Mouse (Mus musculus) forebrain, embryonic 10.5 days (tissue): ENCODE data around the gene Sfmbt1. TPM values are rescaled to one million over a fixed set of nuclear protein-coding genes. Genes with fewer than 3 reads are reported as not detected.

ENCODE experiments used
- DNase-seq: peaks from one replicate; pipeline ENCODE4 v3.0.0-alpha.2; 2017; ENCODE audit warnings: low spot score; ENCODE audit errors: extremely low spot score
- H3K27ac ChIP-seq: fragments of 300-500 bp; sonication (generic); 2 replicates; pipeline ENCODE4 v1.5.1; 2016; ENCODE audit warnings: mild to moderate bottlenecking
- H3K27me3 ChIP-seq: fragments of 300-500 bp; sonication (generic); 2 replicates; pipeline ENCODE4 v1.6.1; 2016; ENCODE audit warnings: mild to moderate bottlenecking; ENCODE audit not compliant: poor library complexity, severe bottlenecking
- H3K36me3 ChIP-seq: fragments of 300-500 bp; sonication (generic); replicated peaks from 2 replicates; pipeline ENCODE4 v1.6.1; 2016; ENCODE audit warnings: mild to moderate bottlenecking, moderate library complexity
- H3K4me1 ChIP-seq: fragments of 300-500 bp; sonication (generic); 2 replicates; pipeline ENCODE4 v1.6.1; 2016
- H3K4me3 ChIP-seq: fragments of 300-500 bp; sonication (generic); 2 replicates; pipeline ENCODE4 v1.5.1; 2016; ENCODE audit warnings: mild to moderate bottlenecking, moderate library complexity
- H3K9me3 ChIP-seq: fragments of 300-500 bp; sonication (generic); 2 replicates; pipeline ENCODE4 v1.6.1; 2016; ENCODE audit warnings: mild to moderate bottlenecking, moderate library complexity
- WGBS: fragments of 180-500 bp; shearing (Covaris S2); methylation state at CpG from one replicate; pipeline ENCODE4 v1.1.7; 2016; 5-methylcytosine and 5-hydroxymethylcytosine counted together
- polyA plus RNA-seq: library from polyadenylated mRNA; unstranded; fragments of >200 nt; fragmentation: Nextera tagmentation; extraction: Ambion mirVana; gene quantifications from 2 replicates; pipeline ENCODE4 v1.2.1, GENCODE M21; 2016

Sfmbt1 gene
- polyA plus RNA-seq, 1 experiment from 2014 or later = 22.6 TPM

DNA sequence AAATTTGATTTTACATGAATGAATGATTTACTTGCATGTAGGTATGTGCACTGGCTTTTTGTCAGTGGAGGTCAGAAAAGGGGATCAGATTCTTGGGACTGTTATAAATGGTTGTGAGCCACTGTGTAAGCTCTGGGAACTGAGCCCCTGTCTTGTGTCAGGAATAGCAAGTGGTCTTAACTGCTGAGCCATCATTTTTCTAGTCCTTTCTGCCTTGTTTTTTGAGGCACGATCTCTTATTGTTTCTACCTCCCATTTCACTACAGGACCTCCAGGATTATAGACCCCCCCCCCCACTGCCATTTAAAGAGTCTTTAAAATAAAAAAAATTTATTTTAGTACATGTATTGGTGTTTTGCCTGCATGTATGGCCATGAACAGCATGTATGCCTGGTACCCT lies 7.2 kb downstream of the Sfmbt1 start:
- Histone ChIP-seq H3K36me3 (no peaks in the 10 kb centered on the region; the same call in 1 of the 2 replicates), H3K4me1 (peaks cover 15% of the 10 kb centered on the region), H3K27me3 (no peaks in the 10 kb centered on the region), H3K4me3 (no peak overlapping the region), H3K27ac (no peak overlapping the region), H3K9me3 (no peaks in the 10 kb centered on the region)
- 93% methylated on average over 1 of the region's 1 CpGs for WGBS
- no peak for DNase-seq

- Histone ChIP-seq H3K4me1 (peaks cover 9% of the 10 kb centered on the region), H3K27ac (no peak overlapping the region), H3K36me3 (no peaks in the 10 kb centered on the region; the same call in 1 of the 2 replicates), H3K9me3 (no peaks in the 10 kb centered on the region), H3K27me3 (no peaks in the 10 kb centered on the region), H3K4me3 (no peak overlapping the region)
- DNase-seq = no peak
- 88% methylated on average over 5 of the region's 5 CpGs for WGBS
Observed at GRCm38 (mm10) chr14:30722406-30722805, 7.8 kb downstream of the Sfmbt1 start.

GRCm38 (mm10) chr14:30731896-30732295 lies 17.2 kb downstream of the Sfmbt1 start:
- no peaks in the 10 kb centered on the region for H3K4me1 ChIP-seq
- H3K27me3 ChIP-seq = no peaks in the 10 kb centered on the region
- WGBS = 92% methylated on average over 3 of the region's 3 CpGs
- peaks cover 12% of the 10 kb centered on the region for H3K36me3 ChIP-seq
- no peak for DNase-seq
- no peak overlapping the region for H3K27ac ChIP-seq
- no peak overlapping the region for H3K4me3 ChIP-seq
- no peaks in the 10 kb centered on the region for H3K9me3 ChIP-seq

DNA sequence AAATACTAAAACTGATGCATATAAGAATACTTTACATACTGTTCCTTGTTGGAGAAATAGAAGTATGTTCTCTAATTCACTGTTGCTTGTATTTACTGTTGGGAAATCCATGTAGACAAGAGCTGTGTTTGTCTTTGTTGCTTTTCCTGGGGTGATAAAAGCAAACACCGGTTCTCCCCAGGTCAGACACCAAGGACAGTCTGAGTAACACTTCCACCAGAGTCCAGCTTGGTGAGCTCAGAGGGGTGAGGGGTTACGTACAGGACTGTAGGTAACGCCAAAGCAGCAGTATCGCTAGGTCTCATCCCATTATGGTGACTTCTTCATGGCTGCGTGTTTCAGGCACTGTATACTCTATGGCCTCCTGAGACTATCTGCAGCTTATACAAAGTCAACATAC lies 20.0 kb downstream of the Sfmbt1 start:
- no peaks in the 10 kb centered on the region for H3K27me3 ChIP-seq
- WGBS = 95% methylated on average over 5 of the region's 5 CpGs
- H3K4me1 ChIP-seq = no peaks in the 10 kb centered on the region
- no peak for DNase-seq
- H3K9me3 ChIP-seq = no peaks in the 10 kb centered on the region
- H3K27ac ChIP-seq = no peak overlapping the region
- no peak overlapping the region for H3K4me3 ChIP-seq
- H3K36me3 ChIP-seq = peaks cover 12% of the 10 kb centered on the region

- H3K4me1 ChIP-seq = no peaks in the 10 kb centered on the region
- WGBS = 89% methylated on average over 3 of the region's 3 CpGs
Observed at GRCm38 (mm10) chr14:30735810-30736209, 21.2 kb downstream of the Sfmbt1 start.

DNA sequence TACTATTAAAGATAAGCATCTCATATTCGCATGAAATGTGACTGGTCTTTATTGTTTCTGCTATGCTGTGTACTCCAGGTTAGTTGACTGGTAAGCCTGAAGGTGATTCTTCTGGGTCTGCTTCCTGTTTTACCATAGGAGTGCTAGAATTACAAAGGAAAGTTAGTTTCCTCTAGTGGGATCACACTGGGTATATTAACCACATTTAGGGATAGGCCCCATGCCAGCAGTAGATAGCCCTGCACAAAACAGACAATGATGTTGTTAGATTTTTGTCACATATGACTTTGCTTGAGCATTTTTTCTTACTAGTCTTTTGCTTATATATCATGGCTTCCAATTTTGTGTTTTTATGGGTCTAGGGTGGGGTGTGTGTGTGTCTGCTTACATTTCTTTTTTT lies 21.8 kb downstream of the Sfmbt1 start:
- no peak overlapping the region for H3K27ac ChIP-seq
- DNase-seq = no peak
- 94% methylated on average over 1 of the region's 1 CpGs for WGBS

More at GRCm38 (mm10) chr14:30735810-30736209, 21.2 kb downstream of the Sfmbt1 start:
- Histone ChIP-seq H3K27ac (no peak overlapping the region), H3K4me3 (no peak overlapping the region), H3K36me3 (peaks cover 15% of the 10 kb centered on the region), H3K9me3 (no peaks in the 10 kb centered on the region), H3K27me3 (no peaks in the 10 kb centered on the region)
- DNase-seq = no peak

GRCm38 (mm10) chr14:30743891-30744290 lies 29.2 kb downstream of the Sfmbt1 start:
- H3K9me3 ChIP-seq = no peaks in the 10 kb centered on the region; the same call in 1 of the 2 replicates
- H3K4me3 ChIP-seq = no peak overlapping the region
- 93% methylated on average over 3 of the region's 3 CpGs for WGBS
- H3K4me1 ChIP-seq = no peaks in the 10 kb centered on the region
- no peak overlapping the region for H3K27ac ChIP-seq
- no peaks in the 10 kb centered on the region for H3K27me3 ChIP-seq
- no peak for DNase-seq
- H3K36me3 ChIP-seq = peaks cover 19% of the 10 kb centered on the region

More for the DNA sequence above, 21.8 kb downstream of the Sfmbt1 start:
- H3K27me3 ChIP-seq = no peaks in the 10 kb centered on the region
- no peaks in the 10 kb centered on the region for H3K4me1 ChIP-seq
- no peak overlapping the region for H3K4me3 ChIP-seq
- no peaks in the 10 kb centered on the region for H3K9me3 ChIP-seq
- H3K36me3 ChIP-seq = peaks cover 15% of the 10 kb centered on the region

GRCm38 (mm10) chr14:30746160-30746559 lies 31.5 kb downstream of the Sfmbt1 start:
- no peak for DNase-seq
- no peaks in the 10 kb centered on the region for H3K4me1 ChIP-seq
- WGBS = 87% methylated on average over 1 of the region's 1 CpGs
- peaks cover 16% of the 10 kb centered on the region for H3K36me3 ChIP-seq
- H3K4me3 ChIP-seq = no peak overlapping the region
- no peaks in the 10 kb centered on the region for H3K27me3 ChIP-seq
- H3K9me3 ChIP-seq = no peaks in the 10 kb centered on the region; the same call in 1 of the 2 replicates
- H3K27ac ChIP-seq = no peak overlapping the region

GRCm38 (mm10) chr14:30757239-30757638 lies 42.6 kb downstream of the Sfmbt1 start:
- no peak overlapping the region for H3K4me3 ChIP-seq
- H3K27me3 ChIP-seq = no peaks in the 10 kb centered on the region
- H3K9me3 ChIP-seq = no peaks in the 10 kb centered on the region
- H3K36me3 ChIP-seq = 0 out of 2 replicates have a peak, but pooled peaks cover 2% of the 10 kb centered on the region
- no peak for DNase-seq
- no peak overlapping the region for H3K27ac ChIP-seq
- WGBS = 91% methylated on average over 3 of the region's 3 CpGs
- H3K4me1 ChIP-seq = no peaks in the 10 kb centered on the region

DNA sequence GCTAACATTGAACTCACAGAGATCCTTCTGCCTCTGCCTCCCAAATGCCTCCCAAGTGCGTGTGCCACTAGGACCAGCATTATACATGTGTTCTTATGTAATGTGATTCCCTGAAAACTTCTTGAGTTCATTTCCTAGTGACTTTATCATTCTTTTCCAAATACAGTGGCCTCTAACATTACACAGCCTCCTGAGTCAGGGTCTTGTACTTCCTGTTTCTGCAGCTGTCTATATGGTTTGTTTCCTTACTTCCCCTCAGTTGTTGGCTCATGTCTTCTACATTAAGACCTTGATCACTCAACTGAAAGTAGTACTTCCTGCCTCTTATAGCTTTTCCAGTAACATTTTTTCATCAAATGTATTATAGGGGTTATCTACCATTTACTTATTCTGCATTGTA lies 46.6 kb downstream of the Sfmbt1 start:
- WGBS = 93% methylated on average over 1 of the region's 1 CpGs

GRCm38 (mm10) chr14:30762131-30762903 lies 47.7 kb downstream of the Sfmbt1 start:
- H3K4me1 ChIP-seq = no peaks in the 10 kb centered on the region
- 88% methylated on average over 7 of the region's 7 CpGs for WGBS
- no peak overlapping the region for H3K27ac ChIP-seq
- peaks cover 12% of the 10 kb centered on the region for H3K36me3 ChIP-seq
- no peaks in the 10 kb centered on the region for H3K9me3 ChIP-seq
- DNase-seq = no peak
- H3K27me3 ChIP-seq = no peaks in the 10 kb centered on the region
- H3K4me3 ChIP-seq = no peak overlapping the region

More for the DNA sequence above, 46.6 kb downstream of the Sfmbt1 start:
- no peak for DNase-seq
- Histone ChIP-seq H3K36me3 (peaks cover 5% of the 10 kb centered on the region), H3K27me3 (no peaks in the 10 kb centered on the region), H3K4me3 (no peak overlapping the region), H3K9me3 (no peaks in the 10 kb centered on the region), H3K27ac (no peak overlapping the region), H3K4me1 (no peaks in the 10 kb centered on the region)

DNA sequence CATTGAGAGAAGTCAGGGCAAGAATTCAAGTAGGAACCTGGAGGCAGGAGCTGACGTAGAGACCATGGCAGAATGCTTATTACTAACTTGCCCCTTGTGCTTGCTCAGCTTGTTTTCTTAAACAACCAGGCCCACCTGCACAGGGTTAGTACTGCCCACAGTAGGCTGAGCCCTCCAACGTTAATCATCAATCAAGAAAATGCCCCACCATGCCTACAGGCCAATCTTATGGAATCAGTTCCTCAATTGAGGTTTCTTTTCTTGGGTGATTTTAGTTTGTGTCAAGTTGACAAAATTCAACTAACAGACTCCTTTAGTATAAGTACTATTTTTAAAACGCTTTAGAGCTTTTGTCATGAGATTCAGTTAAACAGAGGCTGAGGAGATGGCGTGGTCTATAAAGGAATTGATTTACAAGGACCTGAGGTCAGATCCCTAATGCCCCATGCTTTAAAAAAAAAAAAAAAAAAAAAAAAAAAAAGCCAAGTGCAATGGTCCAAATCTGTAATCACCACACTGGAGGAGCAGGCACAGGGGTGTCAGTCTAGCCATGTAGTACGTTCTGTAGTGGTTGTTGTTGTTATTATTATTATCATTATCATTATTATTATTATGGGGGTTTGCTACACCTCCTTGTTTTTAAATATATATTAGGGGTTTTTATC lies 48.4 kb downstream of the Sfmbt1 start:
- no peaks in the 10 kb centered on the region for H3K27me3 ChIP-seq
- H3K9me3 ChIP-seq = no peaks in the 10 kb centered on the region
- 86% methylated on average over 5 of the region's 5 CpGs for WGBS
- H3K27ac ChIP-seq = no peak overlapping the region
- no peak overlapping the region for H3K4me3 ChIP-seq
- H3K36me3 ChIP-seq = peaks cover 18% of the 10 kb centered on the region
- DNase-seq = no peak
- H3K4me1 ChIP-seq = no peaks in the 10 kb centered on the region

GRCm38 (mm10) chr14:30784614-30785013 lies 70.0 kb downstream of the Sfmbt1 start:
- no peak for DNase-seq
- 95% methylated on average over 6 of the region's 6 CpGs for WGBS

More at GRCm38 (mm10) chr14:30784614-30785013, 70.0 kb downstream of the Sfmbt1 start:
- no peak overlapping the region for H3K4me3 ChIP-seq
- H3K4me1 ChIP-seq = no peaks in the 10 kb centered on the region
- H3K9me3 ChIP-seq = no peaks in the 10 kb centered on the region
- peaks cover 59% of the 10 kb centered on the region for H3K36me3 ChIP-seq
- H3K27me3 ChIP-seq = no peaks in the 10 kb centered on the region
- H3K27ac ChIP-seq = no peak overlapping the region
